Mouse (Mus musculus): Measurements from ENCODE around the gene Jpt2.
"Not testable (repeated sequence)": the region's sequence is repeated elsewhere in the genome, so short reads cannot be mapped to it uniquely, and the experiment has no call there.

Gene Jpt2

DNA sequence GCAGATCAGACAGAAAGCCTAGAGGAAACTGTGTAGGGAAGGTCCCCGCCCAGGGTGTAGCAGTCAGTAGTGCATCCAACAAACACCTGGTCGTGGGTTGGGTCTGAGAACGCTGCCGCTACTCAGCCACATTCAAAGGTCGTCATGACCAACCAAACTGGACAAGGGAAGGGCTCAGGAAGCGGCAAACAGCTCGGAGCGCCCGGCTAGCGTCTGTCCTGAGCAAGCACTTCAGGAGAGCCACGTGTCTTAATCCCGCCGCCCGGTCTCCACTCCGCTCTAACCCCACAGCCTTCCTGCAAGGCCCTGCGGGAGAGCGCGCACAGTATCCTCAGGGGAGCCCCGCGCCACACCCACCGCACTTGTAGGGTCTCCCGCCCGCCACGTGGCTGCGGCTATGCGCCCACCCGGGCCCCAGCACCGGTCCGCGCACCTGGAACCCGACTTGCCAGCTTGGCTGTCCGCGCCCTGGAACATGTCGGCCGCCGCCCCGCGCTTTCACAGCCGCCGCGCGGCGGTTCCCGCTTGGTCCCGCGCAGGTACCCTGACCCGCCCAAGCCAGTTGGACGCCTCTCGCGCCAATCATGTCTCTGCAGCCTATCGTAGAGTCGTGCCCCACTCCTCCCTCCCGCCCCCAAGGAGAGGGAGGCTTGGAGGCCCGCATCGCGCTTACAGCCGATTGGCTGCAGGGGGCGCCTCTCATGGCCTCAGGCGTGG lies at the start of gene Jpt2:
Jpt2 (minus strand) TSS at position 555 of the 717 bp plus-strand sequence.
- DNase-seq (ENCODE audit: low spot score), result peak; percentile 95

DNA sequence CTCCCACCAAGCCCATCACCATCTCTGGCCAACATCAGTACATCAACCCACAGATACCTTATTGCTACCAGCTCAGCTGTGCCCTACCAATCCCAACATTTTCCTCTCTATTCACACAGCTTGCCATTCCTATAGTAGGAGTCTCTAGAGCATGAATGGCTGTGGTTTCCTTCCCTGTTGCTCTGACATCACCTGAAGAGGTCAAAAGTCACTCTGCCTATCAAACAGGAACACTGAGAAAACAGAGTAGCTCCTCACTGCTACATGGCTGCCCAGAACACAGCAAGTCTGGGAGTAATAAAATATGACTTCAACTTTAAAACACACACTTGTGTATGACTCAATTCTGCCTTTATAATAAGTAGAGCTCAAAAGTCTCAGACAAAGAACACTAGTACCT lies 47.0 kb upstream of the Jpt2 start:
- DNase-seq (ENCODE audit: low spot score), result no peak

DNA sequence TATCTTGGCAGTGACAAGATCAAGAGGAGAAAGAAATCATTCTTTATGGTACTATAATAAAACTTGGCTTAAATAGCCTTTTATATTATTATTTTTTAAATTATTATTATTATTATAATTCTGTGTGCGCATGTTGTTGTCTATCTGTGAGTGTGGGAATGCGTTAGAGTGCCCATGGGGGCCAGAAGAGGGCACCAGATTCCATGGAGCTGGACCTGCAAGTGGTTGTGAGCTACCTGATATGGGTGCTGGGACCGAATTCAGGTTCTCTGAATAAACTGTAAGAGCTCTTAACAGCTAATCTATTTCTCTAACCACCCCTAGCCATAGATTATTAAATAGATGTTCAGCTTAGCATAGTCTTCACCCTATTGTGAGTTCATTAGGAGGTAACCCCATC lies 44.6 kb upstream of the Jpt2 start:
- no peak for DNase-seq (ENCODE audit: low spot score)

GRCm38 (mm10) chr17:24994721-24995120 lies 34.2 kb upstream of the Jpt2 start:
- DNase-seq (ENCODE audit: low spot score), result no peak

DNA sequence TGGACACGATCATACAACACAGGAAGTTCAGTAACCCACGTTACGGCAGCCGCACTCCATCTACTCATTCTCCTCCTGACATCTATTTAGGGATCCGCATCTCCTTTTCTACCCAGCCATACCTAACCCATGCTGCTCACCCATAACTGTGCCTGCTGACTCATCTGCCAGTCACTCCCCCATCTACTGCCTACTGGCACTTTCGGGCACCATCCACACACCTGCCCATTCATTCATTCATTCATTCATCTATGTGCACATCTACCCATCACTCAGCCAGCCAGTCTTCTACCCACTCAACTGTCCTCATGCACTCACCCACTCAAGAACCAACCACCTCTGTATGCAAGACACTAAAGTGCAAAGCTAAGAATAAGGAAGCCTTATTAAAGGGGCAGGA lies 26.7 kb upstream of the Jpt2 start:
- DNase-seq (ENCODE audit: low spot score), result no peak

DNA sequence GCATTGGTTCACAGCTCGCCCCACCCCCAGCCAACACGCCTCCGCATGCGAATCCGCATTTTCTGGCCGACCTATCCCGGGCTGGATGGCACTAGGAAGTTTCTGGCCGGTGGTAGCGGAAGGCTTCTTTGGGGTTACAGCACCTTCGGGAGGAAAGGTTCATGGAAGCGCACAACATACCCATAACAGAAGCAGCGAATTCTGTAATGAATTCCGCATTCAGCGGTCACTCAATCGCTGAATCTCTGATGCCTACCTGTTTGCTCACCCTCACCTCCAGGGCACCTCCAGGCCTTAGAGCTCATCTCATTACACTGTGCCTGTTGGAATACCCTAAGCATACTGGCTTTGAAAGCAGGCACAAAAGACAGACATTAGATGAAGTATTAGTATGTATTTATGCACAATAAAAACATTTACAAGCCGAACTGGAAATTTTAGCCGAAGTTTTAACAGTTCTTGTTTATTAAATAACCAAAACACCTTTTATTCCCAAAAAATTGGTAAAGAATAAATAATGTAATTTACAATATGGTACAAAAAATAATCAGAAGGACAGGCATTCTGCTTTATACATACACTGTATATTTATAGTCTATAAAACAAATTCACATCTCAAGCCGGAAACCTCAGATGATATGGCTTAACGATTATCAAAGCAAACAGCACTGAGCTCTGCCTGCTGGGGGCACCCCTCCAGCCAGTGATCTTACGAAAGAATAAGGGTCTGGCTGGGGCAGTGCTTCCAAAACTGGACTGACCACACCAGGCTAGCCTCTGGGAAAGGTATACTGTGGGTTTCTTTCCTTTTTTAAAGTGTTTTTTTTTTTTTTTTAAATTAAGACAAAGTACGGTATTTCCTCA lies 595 bp upstream of the Jpt2 start:
- no peak for DNase-seq (ENCODE audit: low spot score)

DNA sequence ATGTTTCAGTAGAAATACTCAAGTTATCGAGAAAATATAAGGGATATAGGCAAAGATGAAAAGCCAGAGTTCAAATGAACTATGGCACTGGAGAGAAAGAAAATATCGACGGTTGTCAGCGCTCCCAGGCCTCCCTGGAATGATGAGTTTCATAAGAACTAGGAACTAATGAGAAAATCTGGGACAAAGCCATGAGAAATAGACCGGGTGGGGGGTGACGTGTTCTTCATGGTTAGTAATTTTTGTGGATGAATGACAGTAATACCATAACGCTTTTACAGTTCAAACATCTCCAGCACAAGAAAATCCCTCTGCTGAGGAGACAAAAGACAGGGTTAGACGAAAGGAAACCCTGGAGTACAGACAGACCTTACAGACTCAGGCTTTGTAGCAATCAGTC lies 1.1 kb downstream of the Jpt2 start:
- no peak for DNase-seq (ENCODE audit: low spot score)

DNA sequence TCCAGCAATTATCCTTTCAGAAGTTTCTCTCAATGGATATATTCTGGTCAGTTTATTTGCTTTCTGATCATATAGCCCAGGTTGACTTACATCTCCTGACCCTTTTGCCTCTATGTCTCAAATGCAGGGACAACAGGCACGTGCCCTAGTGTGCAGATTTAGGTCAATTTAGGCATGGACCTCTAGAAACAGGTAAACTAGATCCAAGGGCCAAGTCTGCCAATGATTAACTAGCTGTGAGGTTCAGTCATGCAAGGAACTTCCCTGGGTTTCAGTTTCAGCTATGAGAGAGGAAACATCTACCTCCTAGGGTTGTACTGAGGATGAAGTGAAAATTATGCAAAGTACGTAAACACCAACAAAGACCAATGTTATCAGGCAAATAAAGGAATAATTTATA lies 7.2 kb downstream of the Jpt2 start:
- DNase-seq (ENCODE audit: low spot score), result no peak

DNA sequence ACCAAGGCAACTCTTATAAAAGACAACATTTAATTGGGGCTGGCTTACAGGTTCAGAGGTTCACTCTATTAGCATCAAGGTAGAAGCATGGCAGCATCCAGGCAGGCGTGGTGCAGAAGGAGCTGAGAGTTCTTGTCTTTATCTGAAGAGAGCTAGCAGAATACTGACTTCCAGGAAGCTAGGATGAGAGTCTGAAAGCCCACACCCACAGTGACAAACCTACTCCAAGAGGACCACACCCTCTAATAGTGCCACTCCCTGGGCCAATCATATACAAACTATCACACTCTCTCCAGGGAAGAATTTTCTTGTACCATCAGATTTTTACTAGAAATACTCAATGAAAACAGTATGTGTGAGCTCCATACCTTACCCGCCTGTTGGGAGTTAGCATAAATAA lies 9.8 kb downstream of the Jpt2 start:
- DNase-seq (ENCODE audit: low spot score), result no peak

DNA sequence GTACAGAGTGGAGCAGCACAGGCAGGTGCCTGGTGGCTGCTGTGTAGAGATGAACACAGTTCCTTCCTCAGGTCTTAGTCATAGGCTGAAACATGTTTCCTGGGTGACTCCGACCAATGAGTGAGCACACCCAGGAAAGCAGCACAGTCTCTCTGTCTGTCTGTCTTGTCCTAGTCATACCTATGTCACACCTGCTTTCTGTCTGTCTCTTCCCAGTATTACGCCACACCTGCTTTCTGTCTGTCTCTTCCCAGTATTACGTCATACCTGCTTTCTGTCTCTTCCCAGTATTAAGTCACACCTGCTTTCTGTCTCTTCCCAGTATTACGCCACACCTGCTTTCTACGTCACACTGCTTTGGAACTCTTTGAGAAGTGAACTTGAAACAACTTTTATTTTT lies 12.3 kb downstream of the Jpt2 start:
- DNase-seq (ENCODE audit: low spot score), result no peak

DNA sequence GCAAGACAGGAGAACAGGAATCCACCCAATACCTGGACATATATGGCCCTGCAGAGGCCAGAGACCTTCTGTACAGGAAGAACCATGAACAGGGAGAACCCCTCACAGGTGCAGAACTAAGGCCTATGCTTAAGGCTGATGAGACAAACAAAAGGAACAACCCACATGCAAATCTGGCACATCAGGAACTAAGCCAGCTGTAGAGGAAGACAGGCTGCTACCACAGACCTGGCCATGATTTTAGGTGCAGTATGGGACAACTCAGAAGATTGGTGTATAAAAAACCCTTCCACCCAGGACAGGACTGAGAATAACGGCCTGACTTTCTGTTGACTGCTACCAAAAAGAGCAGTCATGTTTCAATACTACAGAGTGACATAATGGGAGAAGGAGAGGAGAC lies 16.9 kb downstream of the Jpt2 start:
- not testable (repeated sequence) for DNase-seq (ENCODE audit: low spot score)

GRCm38 (mm10) chr17:24943036-24943435 lies 17.5 kb downstream of the Jpt2 start:
- no peak for DNase-seq (ENCODE audit: low spot score)

- not testable (repeated sequence) for DNase-seq (ENCODE audit: low spot score)
Observed at GRCm38 (mm10) chr17:24942453-24942852, 18.0 kb downstream of the Jpt2 start.

- no peak for DNase-seq (ENCODE audit: low spot score)
Observed at GRCm38 (mm10) chr17:24937266-24937665, 23.2 kb downstream of the Jpt2 start.

- DNase-seq (ENCODE audit: low spot score), result peak; percentile 83
Observed at GRCm38 (mm10) chr17:24936259-24937237, 23.9 kb downstream of the Jpt2 start, which contains the start of gene Mapk8ip3. Gene Mapk8ip3 (minus strand): TSS chr17:24936977.

- no peak for DNase-seq (ENCODE audit: low spot score)
Observed at GRCm38 (mm10) chr17:24935666-24936065, 24.8 kb downstream of the Jpt2 start.

DNA sequence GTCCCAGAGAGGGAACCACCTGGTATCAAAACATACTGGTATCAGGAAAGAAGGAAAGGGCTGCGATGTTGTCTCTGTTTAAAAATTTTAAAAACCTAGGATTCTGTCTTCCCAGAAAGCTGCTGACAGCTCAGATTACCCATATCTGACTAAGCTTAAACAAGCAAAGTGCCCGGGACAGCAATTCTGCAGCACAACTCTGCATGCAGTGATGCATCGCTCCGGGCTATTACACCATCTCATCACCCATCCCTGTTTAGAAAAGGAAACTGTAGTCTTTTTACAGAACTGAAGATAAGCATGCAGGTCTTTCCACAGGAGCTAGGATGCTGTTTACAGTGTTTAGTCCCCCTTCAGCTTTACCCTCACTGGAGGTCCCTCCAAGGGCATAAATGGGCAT lies 25.6 kb downstream of the Jpt2 start:
- no peak for DNase-seq (ENCODE audit: low spot score)

- no peak for DNase-seq (ENCODE audit: low spot score)
Observed at GRCm38 (mm10) chr17:24933163-24933562, 27.3 kb downstream of the Jpt2 start.

- DNase-seq (ENCODE audit: low spot score), result no peak
Observed at GRCm38 (mm10) chr17:24932431-24932830, 28.1 kb downstream of the Jpt2 start.

DNA sequence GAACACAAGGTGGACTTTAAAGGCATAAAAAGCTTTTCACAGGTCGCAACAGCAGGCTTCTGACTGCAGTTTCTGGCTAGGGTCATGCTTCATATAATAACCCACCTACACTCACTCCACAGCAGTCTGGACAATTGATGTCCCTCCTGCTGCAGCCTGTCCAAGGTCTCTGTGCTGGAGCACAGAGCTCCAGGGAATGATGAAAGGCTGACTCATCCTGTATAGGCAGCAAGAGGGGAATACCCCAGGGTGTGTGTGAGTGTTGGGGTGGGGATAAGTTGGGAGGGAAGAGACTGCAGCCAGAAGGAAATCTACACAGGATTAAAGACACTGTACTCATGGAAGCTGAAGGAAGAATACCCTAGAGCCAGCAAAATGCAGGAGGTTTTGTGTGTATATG lies 31.0 kb downstream of the Jpt2 start:
- no peak for DNase-seq (ENCODE audit: low spot score)

DNA sequence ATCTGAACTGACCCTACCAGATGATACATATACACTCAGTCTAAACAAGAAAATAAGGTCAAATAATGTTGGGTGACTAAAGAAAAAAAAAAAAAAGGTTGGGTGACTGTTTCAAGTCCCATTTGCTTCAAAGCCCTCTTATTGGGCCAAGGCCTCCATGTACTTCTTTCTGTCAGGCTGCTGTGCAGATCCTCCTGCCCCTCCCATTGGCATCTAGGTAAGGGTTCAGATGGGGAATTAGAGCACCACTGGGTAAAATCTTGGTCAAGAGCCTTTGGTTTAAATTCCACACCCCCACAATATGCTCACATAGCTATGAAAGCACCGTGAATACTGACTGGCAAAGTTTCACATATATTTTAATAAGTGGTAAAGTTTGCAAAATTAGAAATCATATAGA lies 37.2 kb downstream of the Jpt2 start:
- no peak for DNase-seq (ENCODE audit: low spot score)

- no peak for DNase-seq (ENCODE audit: low spot score)
Observed at GRCm38 (mm10) chr17:24913984-24914383, 46.5 kb downstream of the Jpt2 start.

All from layer of hippocampus, adult 9-10 months (tissue).